Mouse (Mus musculus): ENCODE results near the gene Wdr62.

Gene Wdr62

DNA sequence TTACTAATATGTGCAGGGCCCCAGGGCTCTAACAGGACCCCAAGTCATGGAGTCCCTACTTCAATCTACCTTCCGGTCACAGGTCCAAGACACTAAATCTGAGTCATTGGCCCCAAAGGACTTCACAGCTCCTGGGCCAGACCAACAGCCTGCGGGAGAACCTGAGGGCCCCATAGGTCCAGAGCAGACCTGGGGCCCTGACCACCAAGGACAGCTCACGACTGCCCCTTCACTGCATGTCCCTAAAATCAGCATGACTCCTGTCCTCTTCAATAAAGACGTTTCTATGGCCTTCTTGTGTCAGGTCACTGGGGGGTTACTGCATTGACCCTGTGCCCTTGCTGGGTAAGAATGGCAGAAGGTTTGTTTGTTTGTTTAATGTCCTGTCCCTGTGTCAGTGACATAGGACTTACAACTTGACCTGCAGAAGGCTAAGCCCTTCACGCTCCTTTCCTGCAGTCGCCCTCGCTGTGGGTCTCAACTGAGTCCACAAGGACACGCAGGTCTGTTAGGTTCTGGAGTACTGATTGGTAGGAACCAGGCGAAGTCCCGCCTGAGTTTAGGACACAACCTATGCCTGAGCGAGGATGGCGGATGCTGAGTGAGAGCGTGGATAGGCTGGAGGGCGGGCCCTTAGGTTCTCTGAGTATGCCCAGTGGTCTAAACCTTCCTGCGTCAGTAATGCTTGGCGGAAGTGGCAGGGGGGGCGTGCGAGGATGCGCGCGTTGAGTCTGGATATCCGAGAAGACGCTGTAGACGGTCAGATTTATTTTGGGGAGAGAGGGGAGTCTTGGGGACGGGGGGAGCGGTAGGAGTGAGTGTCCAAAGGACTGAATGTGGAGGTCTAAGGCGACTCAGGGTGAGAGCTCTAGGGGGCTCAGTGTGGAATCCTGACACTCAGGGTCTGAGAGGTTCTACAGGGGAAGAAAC, 28.1 kb upstream of the Wdr62 start, which contains the start of gene Alkbh6:
Gene Alkbh6, plus strand, starts transcription at position 642 of the 930 bp plus-strand sequence.
- in situ Hi-C loops (cut with MboI; ENCODE audit: unreplicated experiment in 2 of 2), result no loop called here

DNA sequence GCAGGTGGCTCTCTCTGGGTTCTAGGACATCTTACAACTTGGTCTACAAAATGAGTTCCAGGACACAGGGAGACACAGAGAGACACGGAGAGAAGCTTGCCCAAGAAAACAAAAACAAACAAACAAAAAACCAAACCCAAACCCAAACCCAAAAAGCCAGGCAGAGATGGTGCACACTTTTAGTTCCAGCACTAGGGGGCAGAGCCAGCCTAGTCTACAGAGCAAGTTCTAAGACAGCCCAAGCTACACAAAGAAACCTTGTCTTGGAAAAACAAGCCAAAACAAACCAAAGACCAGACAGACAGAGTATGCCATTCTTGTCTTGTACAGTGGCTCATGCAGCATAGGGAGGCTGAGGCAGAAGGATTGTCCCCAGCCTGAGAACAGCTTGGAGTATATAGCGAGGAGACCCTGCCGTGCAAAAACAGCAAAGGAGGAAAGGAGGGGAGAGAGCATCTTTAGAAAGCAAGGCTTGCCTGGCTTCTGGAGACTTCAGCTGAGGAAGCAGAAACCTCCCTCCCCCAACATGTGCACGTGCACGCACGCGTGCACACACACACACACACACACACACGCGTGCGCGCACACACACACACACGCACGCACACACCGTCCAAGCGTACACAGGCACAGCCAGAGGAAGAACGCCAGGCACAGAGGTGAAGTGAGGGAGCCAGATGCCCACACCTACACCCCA, 26.0 kb upstream of the Wdr62 start:
- in situ Hi-C loops (cut with MboI; ENCODE audit: unreplicated experiment in 2 of 2), result no loop called here

DNA sequence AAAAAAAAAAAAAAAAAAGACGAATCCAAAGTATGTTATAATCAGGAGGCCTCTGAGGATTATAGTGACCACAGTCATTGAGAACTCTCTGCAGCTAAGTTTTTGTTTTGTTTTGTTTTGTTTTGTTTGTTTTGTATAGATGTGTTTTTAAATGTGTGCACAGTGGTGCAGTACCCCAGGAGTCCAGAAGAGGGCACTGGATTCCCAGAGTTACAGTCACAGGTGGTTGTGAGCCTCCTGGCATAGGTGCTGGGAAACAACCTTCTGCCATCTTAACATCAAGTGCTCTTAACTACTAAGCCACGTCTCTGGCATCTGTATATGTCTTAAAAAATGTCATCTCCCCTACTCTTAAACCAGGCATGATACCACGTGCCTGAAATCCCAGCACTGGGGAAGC, 20.7 kb upstream of the Wdr62 start:
- in situ Hi-C loops (cut with MboI; ENCODE audit: unreplicated experiment in 2 of 2), result loop anchor here in 1 of 2 experiments (5.0 kb wide), 1 partner anchor 51 kb away; no protein-coding TSS in a partner anchor

DNA sequence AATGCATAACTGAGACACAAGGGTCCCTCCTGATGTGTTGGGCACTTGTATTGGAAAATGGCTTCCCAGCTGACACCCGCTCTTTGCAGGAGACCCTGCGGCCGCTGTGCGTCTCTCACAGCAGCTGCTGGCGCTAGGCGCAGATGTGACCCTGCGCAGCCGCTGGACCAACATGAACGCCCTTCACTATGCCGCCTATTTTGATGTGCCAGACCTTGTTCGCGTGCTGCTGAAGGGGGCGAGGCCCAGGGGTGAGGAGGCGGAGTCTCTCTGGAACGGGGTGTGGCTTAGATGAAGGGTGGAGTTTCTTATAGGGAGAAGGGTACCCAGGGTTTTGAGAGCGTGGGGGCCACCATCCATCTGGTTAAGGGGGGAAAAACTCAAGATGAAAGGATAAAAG, 17.0 kb upstream of the Wdr62 start:
- in situ Hi-C loops (cut with MboI; ENCODE audit: unreplicated experiment in 2 of 2), result no loop called here

DNA sequence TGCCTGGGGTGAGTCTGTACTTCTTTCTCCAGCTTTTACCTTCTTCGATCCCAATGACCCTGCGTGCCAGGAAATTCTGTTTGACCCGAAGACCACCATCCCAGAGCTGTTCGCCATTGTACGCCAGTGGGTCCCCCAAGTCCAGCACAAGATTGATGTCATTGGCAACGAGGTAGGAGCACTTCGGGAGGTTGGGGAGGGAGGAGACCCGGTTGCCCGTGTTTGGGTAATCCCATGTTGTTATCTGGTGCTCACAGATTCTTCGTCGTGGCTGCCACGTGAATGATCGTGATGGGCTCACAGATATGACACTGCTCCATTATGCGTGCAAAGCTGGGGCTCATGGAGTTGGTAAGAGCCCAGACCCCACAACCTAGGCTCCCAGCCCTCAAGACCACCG, 16.6 kb upstream of the Wdr62 start:
- in situ Hi-C loops (cut with MboI; ENCODE audit: unreplicated experiment in 2 of 2), result no loop called here

DNA sequence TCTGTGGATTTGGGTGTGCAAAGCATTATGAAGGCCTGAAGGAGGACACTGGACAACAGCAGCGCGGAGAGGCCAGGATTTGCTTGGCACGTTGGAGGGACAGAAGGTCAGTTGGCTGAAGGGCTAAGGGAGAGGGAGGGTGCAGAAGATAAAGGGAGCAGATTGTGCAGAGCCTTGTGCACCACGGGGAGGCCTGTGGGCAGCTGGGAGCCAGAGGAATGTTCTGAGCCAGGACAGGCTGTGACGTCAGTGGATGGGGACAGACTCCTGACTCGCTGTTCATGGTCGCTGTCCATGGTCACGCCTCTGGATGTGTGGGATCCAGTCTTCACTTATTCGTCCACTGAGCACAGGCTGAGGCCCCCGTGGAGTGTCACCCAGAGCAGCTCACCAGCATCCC, 14.9 kb upstream of the Wdr62 start:
- in situ Hi-C loops (cut with MboI; ENCODE audit: unreplicated experiment in 2 of 2), result no loop called here

DNA sequence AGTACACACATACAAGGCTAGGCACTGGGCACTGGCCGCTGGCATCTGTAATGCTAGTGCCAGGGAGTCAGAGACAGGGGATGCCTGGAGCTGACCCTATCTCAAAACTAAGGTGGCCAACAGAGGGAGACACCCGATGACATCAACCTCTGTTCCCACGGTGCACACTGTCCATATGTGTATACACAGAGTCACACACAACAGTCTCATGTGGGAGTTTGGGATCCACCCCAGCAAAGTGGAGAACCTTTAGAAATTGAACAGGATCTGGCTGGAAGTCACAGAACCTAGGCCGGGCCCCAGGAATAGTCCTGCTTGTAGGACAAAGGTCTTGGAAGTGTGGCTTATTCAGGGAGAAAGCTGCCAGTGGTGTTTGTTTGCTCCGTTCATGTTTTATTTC, 14.1 kb upstream of the Wdr62 start:
- in situ Hi-C loops (cut with MboI; ENCODE audit: unreplicated experiment in 2 of 2), result no loop called here

DNA sequence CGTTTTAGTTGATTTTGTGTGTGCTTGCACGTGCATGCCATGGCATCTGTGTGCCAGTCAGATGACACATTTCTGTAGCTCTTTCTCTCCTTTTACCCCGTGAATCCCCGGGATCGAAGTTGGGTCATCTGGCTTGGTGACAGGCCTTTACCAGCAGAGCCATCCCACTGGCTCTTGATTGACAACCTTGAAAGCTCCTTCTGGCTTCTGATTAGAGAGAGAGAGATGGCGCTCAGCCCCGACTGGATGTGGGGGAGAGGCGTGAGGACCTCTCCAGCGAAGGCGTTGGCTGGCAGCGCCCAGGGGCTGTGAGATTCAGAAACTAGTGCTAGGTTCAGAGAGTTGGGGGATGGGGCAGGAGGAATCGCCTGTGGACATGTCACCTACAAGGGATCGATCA, 13.6 kb upstream of the Wdr62 start:
- in situ Hi-C loops (cut with MboI; ENCODE audit: unreplicated experiment in 2 of 2), result no loop called here

DNA sequence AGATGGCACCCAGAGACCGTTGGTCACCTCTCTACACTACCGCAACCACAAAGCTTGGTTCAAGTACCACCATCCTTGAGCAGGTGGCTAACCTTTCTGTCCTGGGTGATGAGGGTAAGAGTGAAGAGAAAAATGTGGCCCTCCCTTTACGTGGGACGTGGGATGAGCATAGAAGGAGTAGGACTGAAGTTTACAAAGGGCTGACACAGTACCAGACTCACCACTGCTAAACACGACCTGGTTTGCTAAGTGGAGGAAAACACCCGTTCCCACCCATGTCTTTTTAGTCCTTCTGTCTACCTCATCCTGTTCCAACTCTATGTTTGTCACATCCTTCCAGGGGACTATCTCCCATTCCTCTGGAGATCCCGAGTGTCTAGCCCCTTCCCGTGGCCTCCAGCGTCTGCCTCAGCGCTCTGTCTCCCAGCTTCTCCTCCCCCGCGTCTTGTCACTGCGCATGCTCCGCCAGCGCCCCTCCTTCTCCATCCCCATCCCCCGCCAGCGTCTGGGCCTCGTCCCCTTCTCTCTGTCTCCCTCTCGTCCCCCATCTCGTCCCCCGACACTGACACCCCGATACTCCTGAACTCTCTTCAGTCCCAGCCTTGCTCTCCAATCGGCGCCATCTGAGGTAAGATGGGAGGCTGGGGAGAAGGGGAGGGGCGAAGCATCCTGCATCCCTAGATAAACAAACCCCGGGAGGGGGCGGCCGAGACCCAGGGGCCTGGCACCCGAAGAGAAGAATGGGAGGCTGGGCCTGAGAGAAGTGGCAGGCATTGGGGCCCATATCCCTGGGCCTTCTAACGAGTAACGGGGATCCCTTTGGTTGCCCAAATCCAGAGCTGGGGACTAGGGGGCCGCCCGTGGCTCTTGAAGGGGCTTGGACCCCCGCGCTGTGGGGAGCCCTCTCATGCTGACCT, 11.3 kb upstream of the Wdr62 start, which contains the start of gene Clip3:
Gene Clip3, plus strand, starts transcription at position 514 of the 917 bp plus-strand sequence.
- in situ Hi-C loops (cut with MboI; ENCODE audit: unreplicated experiment in 2 of 2), result no loop called here

DNA sequence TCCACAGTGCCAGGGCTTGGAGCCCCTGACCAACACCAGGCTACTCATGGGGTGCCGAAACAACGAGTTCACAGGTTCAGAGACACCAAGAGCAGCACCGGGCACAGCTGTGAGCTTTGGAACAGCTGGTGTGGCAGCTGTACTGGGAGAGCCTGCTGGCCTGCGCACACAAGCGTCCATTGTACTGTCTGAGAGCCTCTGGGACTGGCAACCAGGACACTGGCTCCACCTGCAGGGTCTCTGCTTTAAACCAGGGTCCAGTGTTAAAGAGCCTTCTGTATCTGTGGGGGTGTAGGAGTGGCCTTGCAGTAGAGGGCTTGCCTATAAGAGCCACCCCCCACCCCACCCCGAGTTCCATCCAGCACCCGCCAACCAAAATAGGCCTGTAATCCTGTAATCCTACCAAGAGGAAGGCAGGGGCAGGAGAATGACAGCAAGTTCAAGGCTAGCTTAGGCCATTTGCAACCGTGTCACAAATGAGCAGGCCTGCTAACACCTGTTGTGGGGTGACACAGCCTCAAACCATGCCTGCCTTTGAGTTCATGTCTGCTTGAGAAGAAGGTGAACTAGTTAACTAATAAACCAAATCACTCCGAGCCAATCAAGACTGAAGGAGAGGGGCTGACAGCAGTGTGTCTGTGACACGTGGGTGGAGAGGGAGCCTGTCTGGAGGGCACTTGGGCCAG, 9.6 kb upstream of the Wdr62 start:
- in situ Hi-C loops (cut with MboI; ENCODE audit: unreplicated experiment in 2 of 2), result no loop called here

DNA sequence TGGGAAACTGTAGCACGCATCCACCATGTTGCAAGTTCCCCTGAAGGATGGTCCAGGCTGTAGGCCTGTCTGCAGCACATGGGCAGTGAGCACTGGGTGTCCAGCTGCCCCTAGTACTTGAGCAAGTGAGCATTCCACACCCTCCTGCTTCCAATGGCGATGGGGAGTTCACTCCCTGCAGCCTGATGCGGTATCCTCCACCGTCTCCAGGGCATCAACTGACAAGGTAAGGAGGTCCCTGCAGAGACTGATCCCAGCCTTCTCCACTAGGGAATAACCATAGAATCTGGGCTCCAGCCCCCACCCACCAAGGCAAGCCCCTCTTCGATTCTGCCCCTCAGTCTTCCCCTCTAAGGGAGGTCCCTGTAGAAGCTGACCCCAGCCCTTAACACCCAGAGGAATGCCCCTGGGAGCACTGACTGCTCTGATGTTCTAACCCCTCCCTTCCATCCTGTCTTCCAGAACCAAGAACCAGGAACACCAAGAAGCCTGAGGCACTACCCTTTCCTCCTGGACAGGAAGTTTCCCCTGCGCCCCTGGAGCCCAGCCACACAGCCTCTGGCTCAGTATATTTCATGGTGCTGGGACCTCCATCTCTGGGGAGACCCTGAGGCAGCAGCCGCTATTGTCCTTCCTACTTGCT, 9.0 kb upstream of the Wdr62 start:
- in situ Hi-C loops (cut with MboI; ENCODE audit: unreplicated experiment in 2 of 2), result no loop called here

DNA sequence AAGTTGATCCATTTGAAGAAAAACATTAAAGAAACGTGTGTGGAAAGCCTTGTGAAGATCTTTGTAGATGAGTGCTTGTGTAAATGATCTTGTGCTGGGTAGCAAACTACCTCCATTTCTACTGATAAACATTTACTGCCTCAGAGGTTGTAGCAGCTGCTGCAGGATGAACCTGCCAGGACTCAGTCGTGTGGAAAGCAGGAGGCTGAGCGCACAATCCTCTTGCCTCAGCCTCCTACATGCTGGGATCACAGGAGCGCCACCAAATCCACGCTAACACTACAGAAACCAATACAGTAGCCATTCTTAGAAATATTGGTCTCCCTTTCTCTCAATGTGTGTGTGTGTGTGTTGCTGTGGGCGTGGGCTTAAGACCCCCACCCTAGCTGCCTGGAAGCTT, 7.8 kb upstream of the Wdr62 start:
- in situ Hi-C loops (cut with MboI; ENCODE audit: unreplicated experiment in 2 of 2), result no loop called here

DNA sequence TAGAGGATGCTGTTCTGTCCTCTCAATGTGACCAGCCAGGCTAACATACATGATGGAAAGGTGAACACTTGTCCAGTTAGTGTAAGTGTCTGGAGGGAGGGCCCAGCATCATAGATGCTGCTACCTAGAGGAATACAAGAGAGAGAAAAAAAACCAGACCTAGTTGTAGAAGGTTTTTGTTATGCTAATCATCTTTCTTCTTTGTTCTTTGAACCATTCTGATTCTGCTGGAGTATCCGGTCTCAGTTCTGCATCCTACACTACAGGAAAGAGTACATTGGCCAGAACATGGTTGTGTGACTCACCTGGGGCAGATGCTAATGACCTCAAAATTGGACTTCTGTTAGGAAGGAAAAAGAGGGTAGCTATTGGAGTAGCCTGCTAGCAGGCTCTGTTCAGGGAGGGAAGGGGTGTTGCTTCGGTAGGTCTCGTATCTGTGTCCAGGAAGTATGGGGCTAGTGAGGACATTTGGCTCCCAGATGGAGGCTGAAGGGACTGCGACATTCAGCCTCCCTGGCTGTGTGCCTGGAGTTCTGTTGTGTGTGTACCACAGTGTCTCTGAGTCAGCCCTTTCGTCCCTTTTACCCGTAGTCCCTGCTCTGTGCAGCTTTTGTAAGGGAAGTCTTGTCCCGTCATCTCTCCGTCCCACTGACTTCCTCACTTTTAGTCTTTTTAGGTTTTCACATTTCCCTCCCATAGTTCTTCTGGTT, 6.6 kb upstream of the Wdr62 start:
- in situ Hi-C loops (cut with MboI; ENCODE audit: unreplicated experiment in 2 of 2), result no loop called here

DNA sequence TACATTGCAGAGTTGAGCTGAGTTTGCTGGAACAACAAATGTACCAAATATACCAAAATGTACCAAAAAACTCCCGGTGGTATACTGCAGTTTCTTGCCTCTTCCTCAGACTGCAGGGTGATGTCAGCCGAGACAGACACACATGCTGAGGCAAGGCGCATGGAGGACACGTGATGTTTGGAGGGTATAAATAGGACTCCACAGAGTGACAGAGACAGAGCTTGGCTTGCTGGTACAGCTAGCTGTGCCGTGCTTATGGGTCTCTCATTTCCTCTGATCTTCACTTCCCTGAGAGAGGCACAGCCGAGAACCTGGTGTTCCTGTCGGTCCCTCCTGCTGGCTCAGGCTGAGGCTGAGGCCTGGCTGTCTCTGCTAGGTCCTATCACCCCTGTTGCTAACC, 2.5 kb upstream of the Wdr62 start:
- in situ Hi-C loops (cut with MboI; ENCODE audit: unreplicated experiment in 2 of 2), result no loop called here

DNA sequence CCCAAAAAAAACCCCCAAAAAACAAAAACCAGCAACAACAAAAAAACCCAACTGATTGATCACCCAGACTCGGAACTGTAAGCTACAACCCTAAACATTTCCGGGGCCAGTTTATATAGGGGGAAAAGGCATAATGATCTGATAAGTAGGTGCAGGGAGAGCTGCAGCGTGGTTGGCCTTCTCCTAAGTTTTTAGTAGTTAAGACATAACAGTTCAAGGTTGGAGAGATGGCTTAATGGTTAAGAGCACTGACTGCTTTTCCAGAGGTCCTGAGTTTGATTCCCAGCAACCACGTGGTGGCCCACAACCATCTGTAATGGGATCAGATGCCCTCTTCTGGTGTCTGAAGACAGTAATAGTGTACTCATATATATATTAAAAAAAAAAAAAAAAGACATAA, 1.3 kb upstream of the Wdr62 start:
- in situ Hi-C loops (cut with MboI; ENCODE audit: unreplicated experiment in 2 of 2), result no loop called here

DNA sequence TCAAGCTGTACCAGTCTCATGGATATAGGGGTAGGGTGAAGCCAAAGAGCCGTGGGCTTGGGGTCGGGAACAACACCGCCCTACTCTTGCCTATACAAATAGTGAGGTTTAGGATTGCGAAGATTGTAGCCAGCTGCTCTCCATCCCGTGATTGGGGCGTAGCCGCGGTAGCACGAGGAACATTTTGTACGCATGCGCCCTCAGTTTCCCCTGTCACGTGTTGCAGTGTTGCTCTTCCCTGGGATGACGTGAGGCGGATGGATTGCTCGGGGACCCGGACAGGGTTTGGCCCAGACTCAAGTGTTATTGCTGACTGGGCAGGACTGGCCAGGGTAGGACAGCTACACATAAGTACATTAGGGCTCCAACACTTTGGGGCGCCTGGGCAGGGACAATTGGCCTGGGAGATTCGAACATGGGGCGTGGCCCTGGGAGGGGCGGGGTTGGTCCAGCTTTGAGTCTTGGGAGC, 485 bp upstream of the Wdr62 start:
- in situ Hi-C loops (cut with MboI; ENCODE audit: unreplicated experiment in 2 of 2), result no loop called here

DNA sequence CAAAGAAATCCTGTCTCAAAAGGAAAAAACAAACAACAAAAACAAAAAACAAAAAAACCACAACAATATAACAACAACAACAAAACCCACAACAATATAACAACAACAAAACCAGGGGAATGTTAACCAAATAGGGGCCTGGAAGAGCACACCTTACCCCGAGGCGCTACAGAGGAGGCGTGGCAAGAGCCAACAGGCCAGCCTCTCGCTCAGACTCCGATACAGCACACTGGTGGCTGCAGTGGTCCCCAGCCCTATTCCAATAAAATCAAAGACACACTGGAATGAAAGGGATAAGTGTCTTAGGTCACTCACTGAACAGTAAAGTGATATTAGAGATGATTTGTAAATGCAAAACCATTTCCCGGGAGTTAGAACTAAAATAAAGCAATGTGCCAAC, 683 bp downstream of the Wdr62 start:
- in situ Hi-C loops (cut with MboI; ENCODE audit: unreplicated experiment in 2 of 2), result no loop called here

DNA sequence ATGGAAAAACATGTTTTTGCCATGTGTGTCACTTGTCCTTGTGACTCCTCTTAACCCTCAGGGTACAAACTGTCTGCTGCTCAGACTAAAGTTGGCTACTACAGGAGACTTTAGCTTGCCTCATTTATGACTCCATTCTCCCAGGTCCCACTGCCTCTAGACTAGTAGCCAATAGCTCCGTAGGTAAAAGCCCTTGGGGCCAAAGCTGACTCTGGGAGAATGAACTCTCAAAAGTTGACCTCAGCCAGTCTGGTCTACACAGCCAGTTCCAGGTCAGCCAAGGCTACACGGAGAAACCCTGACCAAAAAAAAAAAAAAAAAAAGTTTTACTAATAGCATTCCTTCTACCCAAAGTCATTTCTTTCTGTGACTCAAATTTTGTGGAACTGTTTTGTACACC, 1.3 kb downstream of the Wdr62 start:
- in situ Hi-C loops (cut with MboI; ENCODE audit: unreplicated experiment in 2 of 2), result no loop called here

DNA sequence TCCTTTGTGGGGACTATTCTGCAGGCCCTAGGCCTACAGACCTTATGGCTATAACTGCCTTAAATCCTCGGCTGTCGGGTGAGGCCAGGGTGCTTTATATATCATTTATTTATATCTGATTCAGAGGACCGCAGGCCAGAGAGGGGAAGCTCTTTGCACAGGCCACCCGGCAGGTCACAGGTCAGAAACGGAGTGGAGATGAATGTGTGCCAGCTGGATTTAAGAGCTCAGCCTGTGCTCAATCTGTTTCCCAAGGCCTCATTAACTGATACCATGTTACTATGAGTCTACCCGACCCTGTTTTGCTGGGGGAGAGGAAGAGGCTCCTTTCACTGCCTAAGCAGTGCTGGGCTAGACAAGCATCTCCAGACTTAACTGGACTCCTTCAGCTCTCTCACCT, 5.8 kb downstream of the Wdr62 start:
- in situ Hi-C loops (cut with MboI; ENCODE audit: unreplicated experiment in 2 of 2), result no loop called here
